Comparison of ENCODE assay signal across 24 mouse cellular contexts in genomic region chr16:65529589-65529988, GRCm38 (mm10). TPM values are rescaled to one million over a fixed set of nuclear protein-coding genes. Genes with fewer than 3 reads are reported as not detected.
DNase-seq lines count a peak whose midpoint lies in the region; ATAC-seq lines count a peak whose summit lies in the region.
"Had no signal": no experiment of that assay in that cellular context is flagged by ENCODE, and none has a peak within 500 bp of the region (broad histone marks: within the 10 kb centered on the region; RNA-seq: fewer than 3 reads in every experiment).

No protein-coding gene starts in this region.

- no peak overlapping the region for H3K4me2 ChIP-seq in forebrain, embryonic 11.5 days (ENCODE audit: low read depth, low read length, severe bottlenecking)
- no peak overlapping the region for H3K4me2 ChIP-seq in forebrain, embryonic 16.5 days (ENCODE audit: low read length)
- H3K4me2 ChIP-seq: heart, embryonic 11.5 days; liver, embryonic 12.5 days; lung, embryonic 14.5 days; stomach, embryonic 15.5 days had no signal

- intact Hi-C loops in left cerebral cortex, postnatal 4 days (cut with DNase I), result no loop called here

- H3K36me3 ChIP-seq in forebrain, embryonic 11.5 days (ENCODE audit: control insufficient read depth, insufficient read depth, low read length), result no peaks in the 10 kb centered on the region
- H3K36me3 ChIP-seq in forebrain, embryonic 16.5 days (ENCODE audit: control insufficient read depth, insufficient read depth), result no peaks in the 10 kb centered on the region
- H3K36me3 ChIP-seq: liver, embryonic 12.5 days; stomach, embryonic 15.5 days had no signal

- under 1% methylated on average over 5 of the region's 5 CpGs for WGBS in forebrain, embryonic 11.5 days
- 4% methylated on average over 5 of the region's 5 CpGs for WGBS in forebrain, embryonic 16.5 days

- peak; percentile 78 for ATAC-seq in forebrain, embryonic 11.5 days (replicated peaks; ENCODE audit: low FRiP score)
- ATAC-seq in forebrain, embryonic 16.5 days, result no peak
- ATAC-seq in frontal cortex, adult (ENCODE audit: low TSS enrichment), result no peak
- ATAC-seq: liver, embryonic 12.5 days; Patski had no signal

- H3K4me1 ChIP-seq in forebrain, embryonic 11.5 days (replicated peaks; ENCODE audit: control insufficient read depth, insufficient read depth, low read length), result no peaks in the 10 kb centered on the region
- no peaks in the 10 kb centered on the region for H3K4me1 ChIP-seq in forebrain, embryonic 16.5 days (replicated peaks; ENCODE audit: control insufficient read depth, insufficient read depth, low read length)
- H3K4me1 ChIP-seq: liver, embryonic 12.5 days; stomach, embryonic 15.5 days had no signal

- H3K27me3 ChIP-seq in forebrain, embryonic 11.5 days (ENCODE audit: control insufficient read depth, insufficient read depth, low read length), result no peaks in the 10 kb centered on the region
- no peaks in the 10 kb centered on the region for H3K27me3 ChIP-seq in forebrain, embryonic 16.5 days (replicated peaks; ENCODE audit: control insufficient read depth, insufficient read depth, low read length)
- H3K27me3 ChIP-seq: CH12.LX; liver, embryonic 12.5 days; Patski; stomach, embryonic 15.5 days had no signal

- no peak overlapping the region for H3K27ac ChIP-seq in forebrain, embryonic 11.5 days (ENCODE audit: low read depth, low read length)
- H3K27ac ChIP-seq in forebrain, embryonic 16.5 days (ENCODE audit: low read length), result no peak overlapping the region
- H3K27ac ChIP-seq: liver, embryonic 12.5 days; stomach, embryonic 15.5 days had no signal

- H3K4me3 ChIP-seq in forebrain, embryonic 11.5 days (ENCODE audit: low read depth, low read length), result no peak overlapping the region
- H3K4me3 ChIP-seq in forebrain, embryonic 16.5 days (replicated peaks; ENCODE audit: low read length), result no peak overlapping the region
- H3K4me3 ChIP-seq: liver, embryonic 12.5 days; stomach, embryonic 15.5 days had no signal

- DNase-seq in forebrain, embryonic 11.5 days (ENCODE audit: low spot score), result peak; percentile 50
- DNase-seq in left cerebral cortex, postnatal 4 days, result peak; percentile 11
- no peak for DNase-seq in left cerebral cortex, adult 11 months (ENCODE audit: low spot score)
- peak; percentile 28 for DNase-seq in embryo, embryonic 10.5 days (ENCODE audit: low spot score)
- peak; percentile 50 for DNase-seq in retina, embryonic 14.5 days (ENCODE audit: low spot score)
- no peak for DNase-seq in adrenal gland, adult (ENCODE audit: inconsistent age in 2 of 2, low spot score in 1 of 2)
- DNase-seq: cerebellum, postnatal 36 days; heart, postnatal 14 days; kidney, adult 9 months; layer of hippocampus, postnatal 36 days; lung, embryonic 14.5 days; midbrain, embryonic 14.5 days had no signal

- no peaks in the 10 kb centered on the region for H3K9me3 ChIP-seq in forebrain, embryonic 11.5 days (ENCODE audit: control insufficient read depth, low read length)
- no peaks in the 10 kb centered on the region for H3K9me3 ChIP-seq in forebrain, embryonic 16.5 days (ENCODE audit: control insufficient read depth, low read length)
- H3K9me3 ChIP-seq: liver, embryonic 12.5 days; stomach, embryonic 15.5 days had no signal

- no peak overlapping the region for H3K9ac ChIP-seq in forebrain, embryonic 11.5 days (ENCODE audit: low read length)
- H3K9ac ChIP-seq in forebrain, embryonic 16.5 days (replicated peaks; ENCODE audit: low read depth, low read length), result no peak overlapping the region
- H3K9ac ChIP-seq: liver, embryonic 12.5 days; lung, embryonic 14.5 days; stomach, embryonic 15.5 days had no signal

RNA-seq across cellular contexts. Expression of gene Pou1f1, which starts 9.3 kb away (rescaled TPM):
- polyA plus RNA-seq in forebrain, embryonic 11.5 days (2014; fragmentation: Nextera tagmentation; extraction: Ambion mirVana), result not detected in 2 replicates
- polyA plus RNA-seq in forebrain, embryonic 16.5 days (2015; fragmentation: Nextera tagmentation; extraction: Ambion mirVana), result not detected in 2 replicates
- total RNA-seq in left cerebral cortex, postnatal 4 days (2021), result not detected
- total RNA-seq: adrenal gland, adult 18-20 months; CH12.LX; heart, postnatal 14 days; layer of hippocampus, adult 18-20 months; layer of hippocampus, postnatal 36 days had no signal
- polyA plus RNA-seq: gonadal fat pad, adult 2 months; heart, embryonic 11.5 days; limb, embryonic 11.5 days; liver, embryonic 12.5 days; lung, embryonic 14.5 days; midbrain, embryonic 14.5 days; Patski; spleen, adult 2 months; stomach, embryonic 15.5 days had no signal

RNA-seq across cellular contexts. Expression of gene Chmp2b, which starts 32.9 kb away (rescaled TPM):
- 40.0 and 48.4 TPM in 2 replicates for polyA plus RNA-seq in forebrain, embryonic 11.5 days (2014; fragmentation: Nextera tagmentation; extraction: Ambion mirVana)
- polyA plus RNA-seq in forebrain, embryonic 16.5 days (2015; fragmentation: Nextera tagmentation; extraction: Ambion mirVana), result 69.2 and 76.0 TPM in 2 replicates
- total RNA-seq in left cerebral cortex, postnatal 4 days (2021), result 10 to 100 TPM; 90.4 to 93.1 TPM

Comparison
In these comparisons a context has a peak if more than half of its experiments do, and no peak if none do; other contexts are left out.
1. DNase-seq: peak in forebrain, embryonic 11.5 days (single experiment), left cerebral cortex, postnatal 4 days (single experiment), embryo, embryonic 10.5 days (single experiment) and retina, embryonic 14.5 days (single experiment); none in left cerebral cortex, adult 11 months (single experiment) and adrenal gland, adult (0 of 2).